Mouse (Mus musculus): ENCODE measurements around the gene Spen.

DNA sequence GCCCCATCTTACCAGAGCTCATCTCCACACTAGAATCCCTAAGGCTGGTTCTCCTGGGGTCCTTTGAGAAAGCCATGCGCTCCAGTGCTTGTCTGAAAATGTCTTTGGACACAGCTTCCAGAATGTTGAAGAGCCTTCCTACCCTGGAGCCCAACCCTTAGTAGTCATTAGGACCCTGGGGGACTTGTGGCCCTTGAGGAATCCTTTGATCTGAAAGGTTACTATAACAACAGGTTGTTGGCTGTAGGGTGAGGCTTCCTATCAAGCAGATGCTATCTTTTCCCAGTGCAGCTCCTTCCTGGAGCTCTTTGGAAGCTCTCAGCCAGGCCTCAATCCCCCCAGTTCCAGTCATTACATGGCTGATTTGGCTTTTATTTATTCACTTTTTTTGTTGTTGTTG is 102.4 kb downstream of the Spen start, which contains the start of gene Srarp:
- TF ChIP-seq POLR2A (IDR thresholded peaks at IDR 0.05; ENCODE audit: insufficient read length, low read depth) (no peak), MAX (IDR thresholded peaks at IDR 0.05; ENCODE audit: low read depth) (no peak)

Measured in myocyte (in vitro differentiated cells).